Mouse (Mus musculus): ENCODE data around the gene Gprasp1. TPM values are rescaled to one million over a fixed set of nuclear protein-coding genes. Genes with fewer than 3 reads are reported as not detected.

Gene Gprasp1
- polyA plus RNA-seq (2014; fragmentation: Nextera tagmentation; extraction: Ambion mirVana): 34.7 and 41.5 TPM in 2 replicates

GRCm38 (mm10) chrX:135742304-135743055, at the start of gene Gprasp1, which contains the start of gene Armcx5:
Gene Gprasp1 (plus strand): TSS chrX:135742733.
Gene Armcx5 (plus strand): TSS chrX:135742733.
- Histone ChIP-seq H3K4me1 (ENCODE audit: control insufficient read depth, insufficient read depth, low read length) (peaks cover 3% of the 10 kb centered on the region; the same call in 1 of the 2 replicates), H3K36me3 (ENCODE audit: control insufficient read depth, insufficient read depth, low read length) (no peaks in the 10 kb centered on the region), H3K27me3 (ENCODE audit: control insufficient read depth, insufficient read depth, low read length) (no peaks in the 10 kb centered on the region), H3K4me2 (peak within 1 kb of the TSS; percentile 62), H3K27ac (ENCODE audit: low read depth, low read length) (peak within 1 kb of the TSS; percentile 46; the same call in 1 of the 2 replicates), H3K4me3 (ENCODE audit: low read depth, low read length) (peak within 1 kb of the TSS; percentile 56), H3K9me3 (replicated peaks; ENCODE audit: control insufficient read depth, low read length) (no peaks in the 10 kb centered on the region), H3K9ac (ENCODE audit: low read depth, low read length) (peak within 1 kb of the TSS; percentile 74)
- 19% methylated on average over 48 of the region's 48 CpGs for WGBS (ENCODE audit: insufficient replicate concordance)
- peak; percentile 83; the same call in 1 of the 2 replicates for ATAC-seq (replicated peaks; ENCODE audit: insufficient number of reproducible peaks, low FRiP score, low TSS enrichment)

DNA sequence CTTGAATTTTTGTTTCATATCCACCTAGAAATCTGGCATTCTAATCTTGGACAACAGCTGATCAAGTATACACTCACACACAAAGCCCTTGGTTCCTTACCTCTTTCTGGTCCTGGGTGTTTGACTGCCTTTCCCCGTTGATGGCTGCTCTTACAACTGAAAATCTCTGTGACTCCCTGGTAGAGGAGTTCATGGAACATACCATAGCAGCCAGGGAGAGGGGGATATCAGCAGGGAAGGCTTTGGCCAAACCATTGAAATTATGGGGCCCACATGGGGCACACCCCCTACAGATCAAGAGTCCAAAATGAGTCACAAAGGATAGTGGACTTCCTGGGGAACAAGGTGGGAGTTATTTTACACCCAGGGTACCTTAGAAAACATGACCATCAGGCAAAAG, 48.9 kb upstream of the Gprasp1 start, which contains the start of gene Tcp11x2:
Tcp11x2 (minus strand) TSS at position 158 of the 400 bp plus-strand sequence.
- no peaks in the 10 kb centered on the region for H3K36me3 ChIP-seq (ENCODE audit: control insufficient read depth, insufficient read depth, low read length)
- no peak within 1 kb of the TSS for H3K4me3 ChIP-seq (ENCODE audit: low read depth, low read length)
- H3K4me1 ChIP-seq (ENCODE audit: control insufficient read depth, insufficient read depth, low read length): no peaks in the 10 kb centered on the region
- H3K9ac ChIP-seq (ENCODE audit: low read depth, low read length): no peak within 1 kb of the TSS
- H3K27ac ChIP-seq (ENCODE audit: low read depth, low read length): no peak within 1 kb of the TSS
- ATAC-seq (replicated peaks; ENCODE audit: insufficient number of reproducible peaks, low FRiP score, low TSS enrichment): no peak
- H3K4me2 ChIP-seq: no peak within 1 kb of the TSS
- no peaks in the 10 kb centered on the region for H3K27me3 ChIP-seq (ENCODE audit: control insufficient read depth, insufficient read depth, low read length)
- WGBS (ENCODE audit: insufficient replicate concordance): 59% methylated on average over 1 of the region's 1 CpGs
- no peaks in the 10 kb centered on the region for H3K9me3 ChIP-seq (replicated peaks; ENCODE audit: control insufficient read depth, low read length)

DNA sequence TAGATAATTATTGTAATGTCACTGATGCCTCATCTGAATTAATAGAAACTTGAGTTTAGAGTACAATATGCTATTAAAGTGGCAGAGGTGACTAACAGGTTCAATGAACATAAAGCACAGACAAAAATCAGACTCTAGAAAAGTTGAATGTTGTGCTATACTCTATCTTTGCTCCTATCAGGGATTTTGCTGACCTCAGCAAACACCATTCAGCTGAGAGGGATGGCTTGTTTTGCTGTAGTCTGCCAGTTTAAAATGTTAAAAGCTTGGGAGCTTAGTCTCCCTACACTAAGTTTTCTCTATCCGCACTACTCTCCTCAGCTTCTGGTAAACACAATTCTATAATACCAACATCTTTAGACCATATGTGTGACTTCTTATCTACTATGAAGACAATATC, 39.4 kb upstream of the Gprasp1 start:
- no peak for ATAC-seq (replicated peaks; ENCODE audit: insufficient number of reproducible peaks, low FRiP score, low TSS enrichment)

GRCm38 (mm10) chrX:135704349-135704748, 38.2 kb upstream of the Gprasp1 start:
- no peaks in the 10 kb centered on the region for H3K9me3 ChIP-seq (replicated peaks; ENCODE audit: control insufficient read depth, low read length)
- no peaks in the 10 kb centered on the region for H3K4me1 ChIP-seq (ENCODE audit: control insufficient read depth, insufficient read depth, low read length)
- ATAC-seq (replicated peaks; ENCODE audit: insufficient number of reproducible peaks, low FRiP score, low TSS enrichment): no peak
- no peak overlapping the region for H3K9ac ChIP-seq (ENCODE audit: low read depth, low read length)
- H3K27me3 ChIP-seq (ENCODE audit: control insufficient read depth, insufficient read depth, low read length): no peaks in the 10 kb centered on the region
- no peak overlapping the region for H3K4me2 ChIP-seq
- H3K27ac ChIP-seq (ENCODE audit: low read depth, low read length): no peak overlapping the region
- WGBS (ENCODE audit: insufficient replicate concordance): 41% methylated on average over 2 of the region's 2 CpGs
- H3K36me3 ChIP-seq (ENCODE audit: control insufficient read depth, insufficient read depth, low read length): no peaks in the 10 kb centered on the region
- no peak overlapping the region for H3K4me3 ChIP-seq (ENCODE audit: low read depth, low read length)

More for the DNA sequence above, 39.4 kb upstream of the Gprasp1 start:
- Histone ChIP-seq H3K4me2 (no peak overlapping the region), H3K36me3 (ENCODE audit: control insufficient read depth, insufficient read depth, low read length) (no peaks in the 10 kb centered on the region), H3K9me3 (replicated peaks; ENCODE audit: control insufficient read depth, low read length) (no peaks in the 10 kb centered on the region), H3K4me3 (ENCODE audit: low read depth, low read length) (no peak overlapping the region), H3K27me3 (ENCODE audit: control insufficient read depth, insufficient read depth, low read length) (no peaks in the 10 kb centered on the region), H3K9ac (ENCODE audit: low read depth, low read length) (no peak overlapping the region), H3K27ac (ENCODE audit: low read depth, low read length) (no peak overlapping the region), H3K4me1 (ENCODE audit: control insufficient read depth, insufficient read depth, low read length) (no peaks in the 10 kb centered on the region)
- WGBS (ENCODE audit: insufficient replicate concordance): 85% methylated on average over 1 of the region's 1 CpGs

DNA sequence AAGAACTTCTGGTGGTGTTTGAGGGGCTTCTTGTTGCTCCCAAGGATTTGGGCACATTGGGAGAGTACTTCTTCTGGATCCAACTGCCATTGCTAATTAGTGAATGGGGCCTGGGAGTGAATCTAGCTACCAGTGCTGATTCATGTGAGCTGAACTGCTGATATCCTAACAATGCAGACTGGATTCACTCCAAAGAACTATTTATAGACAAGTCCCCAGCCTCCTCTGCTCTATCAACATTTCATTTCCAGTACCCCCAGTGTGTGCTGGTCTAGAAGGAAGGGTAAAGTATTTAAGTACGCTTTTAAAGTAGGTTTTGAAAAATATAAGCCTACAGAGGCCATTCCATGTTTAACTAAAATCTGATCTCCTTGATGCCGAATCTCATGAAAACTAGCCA, 29.7 kb upstream of the Gprasp1 start:
- 62% methylated on average over 2 of the region's 2 CpGs for WGBS (ENCODE audit: insufficient replicate concordance)
- Histone ChIP-seq H3K36me3 (ENCODE audit: control insufficient read depth, insufficient read depth, low read length) (no peaks in the 10 kb centered on the region), H3K4me3 (ENCODE audit: low read depth, low read length) (no peak overlapping the region), H3K9me3 (replicated peaks; ENCODE audit: control insufficient read depth, low read length) (no peaks in the 10 kb centered on the region), H3K27me3 (ENCODE audit: control insufficient read depth, insufficient read depth, low read length) (no peaks in the 10 kb centered on the region), H3K4me1 (ENCODE audit: control insufficient read depth, insufficient read depth, low read length) (no peaks in the 10 kb centered on the region), H3K4me2 (no peak overlapping the region), H3K9ac (ENCODE audit: low read depth, low read length) (no peak overlapping the region), H3K27ac (ENCODE audit: low read depth, low read length) (no peak overlapping the region)
- no peak for ATAC-seq (replicated peaks; ENCODE audit: insufficient number of reproducible peaks, low FRiP score, low TSS enrichment)

DNA sequence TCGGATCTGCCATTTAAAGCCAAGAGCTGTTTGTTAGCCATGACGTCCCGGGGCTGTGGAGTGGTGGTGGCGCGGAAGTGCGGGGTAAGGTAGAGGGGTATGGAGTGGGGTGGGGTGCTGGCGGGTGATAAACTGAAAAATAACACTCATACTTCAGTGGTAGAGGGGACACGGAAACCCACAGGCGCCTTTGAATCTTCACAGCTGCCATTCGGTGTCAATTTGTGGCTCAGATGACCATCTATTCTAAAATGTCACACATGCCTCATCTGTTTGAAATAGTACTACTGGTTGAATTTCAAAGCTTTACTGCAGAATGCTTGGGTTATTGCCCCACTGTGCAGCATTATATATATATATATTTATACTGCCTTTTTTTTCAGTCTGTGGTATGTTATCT, 17.4 kb upstream of the Gprasp1 start, which contains the start of gene Tmsb15a:
Tmsb15a (minus strand) TSS at position 101 of the 400 bp plus-strand sequence.
- WGBS (ENCODE audit: insufficient replicate concordance): 77% methylated on average over 10 of the region's 10 CpGs
- H3K4me3 ChIP-seq (ENCODE audit: low read depth, low read length): no peak within 1 kb of the TSS
- no peak within 1 kb of the TSS for H3K4me2 ChIP-seq
- ATAC-seq (replicated peaks; ENCODE audit: insufficient number of reproducible peaks, low FRiP score, low TSS enrichment): no peak
- H3K9ac ChIP-seq (ENCODE audit: low read depth, low read length): no peak within 1 kb of the TSS
- no peaks in the 10 kb centered on the region for H3K36me3 ChIP-seq (ENCODE audit: control insufficient read depth, insufficient read depth, low read length)
- no peak within 1 kb of the TSS for H3K27ac ChIP-seq (ENCODE audit: low read depth, low read length)
- no peaks in the 10 kb centered on the region for H3K27me3 ChIP-seq (ENCODE audit: control insufficient read depth, insufficient read depth, low read length)
- no peaks in the 10 kb centered on the region for H3K4me1 ChIP-seq (ENCODE audit: control insufficient read depth, insufficient read depth, low read length)
- no peaks in the 10 kb centered on the region for H3K9me3 ChIP-seq (replicated peaks; ENCODE audit: control insufficient read depth, low read length)

GRCm38 (mm10) chrX:135738730-135739520, 3.6 kb upstream of the Gprasp1 start:
- no peak overlapping the region for H3K4me2 ChIP-seq
- H3K27me3 ChIP-seq (ENCODE audit: control insufficient read depth, insufficient read depth, low read length): no peaks in the 10 kb centered on the region
- no peaks in the 10 kb centered on the region for H3K9me3 ChIP-seq (replicated peaks; ENCODE audit: control insufficient read depth, low read length)
- H3K9ac ChIP-seq (ENCODE audit: low read depth, low read length): no peak overlapping the region
- ATAC-seq (replicated peaks; ENCODE audit: insufficient number of reproducible peaks, low FRiP score, low TSS enrichment): no peak
- no peaks in the 10 kb centered on the region for H3K36me3 ChIP-seq (ENCODE audit: control insufficient read depth, insufficient read depth, low read length)
- no peak overlapping the region for H3K27ac ChIP-seq (ENCODE audit: low read depth, low read length)
- peaks cover 3% of the 10 kb centered on the region; the same call in 1 of the 2 replicates for H3K4me1 ChIP-seq (ENCODE audit: control insufficient read depth, insufficient read depth, low read length)
- H3K4me3 ChIP-seq (ENCODE audit: low read depth, low read length): no peak overlapping the region
- 89% methylated on average over 2 of the region's 2 CpGs for WGBS (ENCODE audit: insufficient replicate concordance)

DNA sequence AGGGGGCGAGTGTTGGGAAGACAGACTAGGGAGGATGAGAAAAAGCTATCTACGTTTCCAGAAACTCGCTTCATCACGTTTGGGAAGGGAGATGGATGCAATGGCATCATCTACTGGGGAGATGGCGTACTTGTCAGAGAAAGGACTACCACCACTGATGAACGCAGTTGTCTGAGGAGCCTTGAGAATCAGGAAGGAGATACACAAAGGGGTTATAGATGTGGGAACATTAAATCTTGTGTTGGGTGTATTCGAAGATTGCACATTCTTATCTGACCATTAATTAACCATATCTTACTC, 473 bp downstream of the Gprasp1 start:
- H3K9ac ChIP-seq (ENCODE audit: low read depth, low read length): peak overlapping the region; percentile 74
- H3K27me3 ChIP-seq (ENCODE audit: control insufficient read depth, insufficient read depth, low read length): no peaks in the 10 kb centered on the region
- peaks cover 3% of the 10 kb centered on the region; the same call in 1 of the 2 replicates for H3K4me1 ChIP-seq (ENCODE audit: control insufficient read depth, insufficient read depth, low read length)
- ATAC-seq (replicated peaks; ENCODE audit: insufficient number of reproducible peaks, low FRiP score, low TSS enrichment): no peak
- H3K4me2 ChIP-seq: peak overlapping the region; percentile 62
- H3K27ac ChIP-seq (ENCODE audit: low read depth, low read length): 0 out of 2 replicates have a peak overlapping the region, but pooled peaks have one; percentile 46
- WGBS (ENCODE audit: insufficient replicate concordance): 16% methylated on average over 7 of the region's 7 CpGs
- H3K9me3 ChIP-seq (replicated peaks; ENCODE audit: control insufficient read depth, low read length): no peaks in the 10 kb centered on the region
- no peaks in the 10 kb centered on the region for H3K36me3 ChIP-seq (ENCODE audit: control insufficient read depth, insufficient read depth, low read length)
- H3K4me3 ChIP-seq (ENCODE audit: low read depth, low read length): peak overlapping the region; percentile 56

Data from heart, embryonic 11.5 days (tissue).